Mouse (Mus musculus): ENCODE results near the gene Vps51.

- TF ChIP-seq CTCF (IDR thresholded peaks at IDR 0.05; ENCODE audit: borderline replicate concordance, control insufficient read depth, extremely low read depth, insufficient read depth, low read length, poor library complexity) (no peak), POLR2A (IDR thresholded peaks at IDR 0.05; ENCODE audit: control insufficient read depth, extremely low read depth, insufficient read depth, low read length, poor library complexity) (peak; percentile 90)
Measured at GRCm38 (mm10) chr19:6046294-6047153, 30.5 kb downstream of the Vps51 start, which contains the start of gene Syvn1.

Measured in thymus, adult 2 months (tissue).